Comparison of ENCODE assay signal across 23 mouse cellular contexts in the genomic region with DNA sequence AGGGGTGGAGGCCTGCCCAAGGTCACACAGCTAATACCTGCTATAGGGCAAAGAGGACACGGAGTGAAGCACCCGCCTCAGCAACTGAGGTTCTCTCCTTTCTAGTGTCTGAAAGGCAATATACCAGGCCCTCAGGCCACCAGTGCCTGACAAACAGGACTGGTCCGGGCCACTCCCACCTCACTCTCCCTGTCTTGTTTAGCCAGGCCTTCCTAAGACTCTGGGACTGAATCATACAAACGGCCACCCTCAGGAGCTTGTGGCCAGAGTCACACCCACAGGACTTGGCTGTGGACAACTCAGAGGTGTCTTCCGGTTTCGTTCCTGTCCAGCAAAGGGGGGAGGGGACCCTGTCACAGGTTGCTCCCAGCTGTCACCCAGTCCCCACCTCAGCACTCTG. TPM values are rescaled to one million over a fixed set of nuclear protein-coding genes. Genes with fewer than 3 reads are reported as not detected.
DNase-seq lines count a peak whose midpoint lies in the region; ATAC-seq and TF ChIP-seq lines count a peak whose summit lies in the region.
"Had no signal": no experiment of that assay in that cellular context is flagged by ENCODE, and none has a peak within 500 bp of the region (broad histone marks: within the 10 kb centered on the region; RNA-seq: fewer than 3 reads in every experiment).

No protein-coding gene starts in this region.

- no peak overlapping the region for H3K4me3 ChIP-seq in liver, postnatal 0 days (ENCODE audit: low read depth, low read length)
- H3K4me3 ChIP-seq in hindbrain, embryonic 14.5 days (replicated peaks; ENCODE audit: low read length): no peak overlapping the region
- H3K4me3 ChIP-seq: forebrain, embryonic 13.5 days; heart, embryonic 15.5 days; hindbrain, embryonic 10.5 days; midbrain, embryonic 13.5 days had no signal

- no peak for TF ChIP-seq EP300 in liver, postnatal 0 days (IDR thresholded peaks at IDR 0.05; ENCODE audit: low read depth)

- H3K9ac ChIP-seq in liver, postnatal 0 days (replicated peaks): peak overlapping the region; percentile 8; the same call in 1 of the 2 replicates
- no peak overlapping the region for H3K9ac ChIP-seq in hindbrain, embryonic 14.5 days
- H3K9ac ChIP-seq: forebrain, embryonic 13.5 days; heart, embryonic 15.5 days; liver, embryonic 14.5 days; midbrain, embryonic 13.5 days had no signal

- no peak overlapping the region for H3K4me2 ChIP-seq in liver, postnatal 0 days (ENCODE audit: low read depth, low read length)
- H3K4me2 ChIP-seq in hindbrain, embryonic 14.5 days (replicated peaks): no peak overlapping the region
- H3K4me2 ChIP-seq: forebrain, embryonic 13.5 days; heart, embryonic 15.5 days; midbrain, embryonic 13.5 days had no signal

- intact Hi-C loops in gastrocnemius, postnatal 14 days (cut with DNase I; ENCODE audit: low total_unique reads): no loop called here
- intact Hi-C loops in gastrocnemius, postnatal 36 days (cut with DNase I): no loop called here

- H3K36me3 ChIP-seq in liver, postnatal 0 days (replicated peaks; ENCODE audit: insufficient read depth, low read length): no peaks in the 10 kb centered on the region
- no peaks in the 10 kb centered on the region for H3K36me3 ChIP-seq in hindbrain, embryonic 14.5 days (replicated peaks; ENCODE audit: control insufficient read depth, insufficient read depth)
- H3K36me3 ChIP-seq: heart, embryonic 15.5 days; hindbrain, embryonic 10.5 days had no signal

- DNase-seq in gastrocnemius, postnatal 14 days: peak; percentile 2
- no peak for DNase-seq in gastrocnemius, postnatal 36 days
- DNase-seq in kidney, postnatal 10 days: peak; percentile 13
- no peak for DNase-seq in kidney, postnatal 36 days
- DNase-seq in 3134 (ENCODE audit: extremely low read depth, insufficient read length, low spot score): peak; percentile 59
- no peak for DNase-seq in liver, postnatal 0 days
- DNase-seq in hindbrain, embryonic 14.5 days (ENCODE audit: low spot score): no peak
- DNase-seq in layer of hippocampus, adult 9-11 months: no peak
- DNase-seq: adrenal gland, postnatal 14 days; cerebellum, adult 11-12 months; cerebellum, postnatal 25 days; kidney, postnatal 14 days; thymus, postnatal 14 days had no signal

- TF ChIP-seq CTCF in liver, postnatal 0 days (IDR thresholded peaks at IDR 0.05; ENCODE audit: low read depth): no peak

- no peak overlapping the region for H3K27ac ChIP-seq in liver, postnatal 0 days (ENCODE audit: low read depth)
- no peak overlapping the region for H3K27ac ChIP-seq in hindbrain, embryonic 14.5 days
- H3K27ac ChIP-seq: forebrain, embryonic 13.5 days; heart, embryonic 15.5 days; liver, embryonic 14.5 days; macrophage; midbrain, embryonic 13.5 days had no signal

- no peaks in the 10 kb centered on the region for H3K27me3 ChIP-seq in liver, postnatal 0 days (ENCODE audit: insufficient read depth, low read length)
- no peaks in the 10 kb centered on the region for H3K27me3 ChIP-seq in hindbrain, embryonic 14.5 days (ENCODE audit: control insufficient read depth, insufficient read depth, low read length)
- H3K27me3 ChIP-seq: heart, embryonic 15.5 days; Patski had no signal

- 64% methylated on average over 6 of the region's 6 CpGs for WGBS in liver, postnatal 0 days (ENCODE audit: insufficient replicate concordance)
- 86% methylated on average over 6 of the region's 6 CpGs for WGBS in hindbrain, embryonic 14.5 days

- ATAC-seq in liver, postnatal 0 days: no peak
- ATAC-seq in hindbrain, embryonic 14.5 days (ENCODE audit: low FRiP score): no peak
- ATAC-seq: activated CD4-positive, CD25-positive, alpha-beta regulatory T cell, adult 4 months; forebrain, embryonic 13.5 days; midbrain, embryonic 13.5 days; Patski had no signal

- H3K4me1 ChIP-seq in liver, postnatal 0 days (ENCODE audit: insufficient read depth): peaks cover 51% of the 10 kb centered on the region
- peaks cover 28% of the 10 kb centered on the region for H3K4me1 ChIP-seq in hindbrain, embryonic 14.5 days (replicated peaks; ENCODE audit: control insufficient read depth, insufficient read depth, low read length)

- H3K9me3 ChIP-seq in liver, postnatal 0 days (ENCODE audit: low read length): no peaks in the 10 kb centered on the region
- no peaks in the 10 kb centered on the region for H3K9me3 ChIP-seq in hindbrain, embryonic 14.5 days (ENCODE audit: control insufficient read depth, low read length)
- H3K9me3 ChIP-seq: forebrain, embryonic 13.5 days; heart, embryonic 15.5 days; hindbrain, embryonic 10.5 days; midbrain, embryonic 13.5 days had no signal

RNA-seq across cellular contexts. Expression of a gene that starts 15.8 kb away (rescaled TPM):
- 1 to 10 TPM; 4.2 to 4.5 TPM for total RNA-seq in gastrocnemius, postnatal 14 days (2021)
- total RNA-seq in gastrocnemius, postnatal 36 days (2021): 1 to 10 TPM; 1.7 to 1.9 TPM
- polyA plus RNA-seq in liver, postnatal 0 days (2015; fragmentation: Nextera tagmentation; extraction: Ambion mirVana): 4.4 and 4.5 TPM in 2 replicates
- 16.7 and 18.0 TPM in 2 replicates for polyA plus RNA-seq in hindbrain, embryonic 14.5 days (2014; fragmentation: Nextera tagmentation; extraction: Ambion mirVana)

RNA-seq across cellular contexts. Expression of a gene that starts 16.9 kb away (rescaled TPM):
- total RNA-seq in gastrocnemius, postnatal 14 days (2021): under 1 TPM in 1 of 2 experiments, not detected in 1; 0.13 TPM
- under 1 TPM in 1 of 2 experiments, not detected in 1; 0.12 TPM for total RNA-seq in gastrocnemius, postnatal 36 days (2021)
- polyA plus RNA-seq in liver, postnatal 0 days (2015; fragmentation: Nextera tagmentation; extraction: Ambion mirVana): 0.23 and 0.27 TPM in 2 replicates
- polyA plus RNA-seq in hindbrain, embryonic 14.5 days (2014; fragmentation: Nextera tagmentation; extraction: Ambion mirVana): 0.31 and 0.32 TPM in 2 replicates
- polyA plus RNA-seq: activated CD4-positive, CD25-positive, alpha-beta regulatory T cell, adult 4 months; macrophage had no signal

RNA-seq across cellular contexts. Expression of a gene that starts 37.0 kb away (rescaled TPM):
- not detected for total RNA-seq in gastrocnemius, postnatal 14 days (2021)
- total RNA-seq in gastrocnemius, postnatal 36 days (2021): not detected
- polyA plus RNA-seq in liver, postnatal 0 days (2015; fragmentation: Nextera tagmentation; extraction: Ambion mirVana): 0.05 TPM in 2 replicates
- polyA plus RNA-seq in hindbrain, embryonic 14.5 days (2014; fragmentation: Nextera tagmentation; extraction: Ambion mirVana): 0.25 and 0.31 TPM in 2 replicates
- total RNA-seq: gastrocnemius, postnatal 4 days; neutrophil, adult 5-6 weeks had no signal
- polyA plus RNA-seq: activated CD4-positive, CD25-positive, alpha-beta regulatory T cell, adult 4 months; heart, embryonic 15.5 days; macrophage had no signal

RNA-seq across cellular contexts. Expression of a gene that starts 42.9 kb away (rescaled TPM):
- total RNA-seq in gastrocnemius, postnatal 14 days (2021): 1 to 10 TPM; 4.6 to 5.4 TPM
- 1 to 10 TPM; 2.6 to 3.2 TPM for total RNA-seq in gastrocnemius, postnatal 36 days (2021)
- polyA plus RNA-seq in liver, postnatal 0 days (2015; fragmentation: Nextera tagmentation; extraction: Ambion mirVana): 6.5 and 7.6 TPM in 2 replicates
- polyA plus RNA-seq in hindbrain, embryonic 14.5 days (2014; fragmentation: Nextera tagmentation; extraction: Ambion mirVana): 20.0 and 24.3 TPM in 2 replicates

Comparison
In these comparisons a context has a peak if more than half of its experiments do, and no peak if none do; other contexts are left out.
1. DNase-seq: peak in gastrocnemius, postnatal 14 days (single experiment), kidney, postnatal 10 days (single experiment) and 3134 (single experiment); none in gastrocnemius, postnatal 36 days (0 of 2), kidney, postnatal 36 days (0 of 2), liver, postnatal 0 days (single experiment), hindbrain, embryonic 14.5 days (single experiment) and layer of hippocampus, adult 9-11 months (single experiment).